Mouse (Mus musculus): Measurements from ENCODE around the gene Gm19965.

GRCm38 (mm10) chr1:116782471-116782989, 20.3 kb upstream of the Gm19965 start:
- TF ChIP-seq POLR2A (IDR thresholded peaks at IDR 0.05; ENCODE audit: control insufficient read depth, low read depth, low read length) (no peak), CTCF (IDR thresholded peaks at IDR 0.05; ENCODE audit: control insufficient read depth, insufficient read depth, insufficient replicate concordance, low read depth, low read length) (no peak)

Data from testis, adult 2 months (tissue).